Mouse (Mus musculus) olfactory bulb, adult 2 months (tissue): ENCODE measurements around the gene Srrt.

Experiments
- CTCF ChIP-seq: fragments of 200-500 bp; IDR thresholded peaks from 2 replicates; pipeline ENCODE4 v1.5.1; 2012; ENCODE audit warnings: low read depth, mild to moderate bottlenecking, low read length, moderate library complexity; ENCODE audit not compliant: insufficient read depth
- POLR2A ChIP-seq: fragments of 200-500 bp; IDR thresholded peaks from 2 replicates; pipeline ENCODE4 v1.6.1; 2012; ENCODE audit warnings: mild to moderate bottlenecking, low read depth, low read length, moderate library complexity; ENCODE audit not compliant: insufficient read depth

- no peak for TF ChIP-seq CTCF
- no peak for TF ChIP-seq POLR2A
Observed at GRCm38 (mm10) chr5:137268131-137268910, 39.2 kb downstream of the Srrt start.
